Mouse (Mus musculus) layer of hippocampus, adult 8-10 months (tissue): Measurements from ENCODE around the gene Fam168b. TPM values are rescaled to one million over a fixed set of nuclear protein-coding genes. Genes with fewer than 3 reads are reported as not detected.

Experiments
- total RNA-seq, 4 experiments: library from RNA; stranded (reverse); gene quantifications; 2 replicates each; pipeline ENCODE4 v1.2.4; 2022

Fam168b gene
- total RNA-seq, 4 experiments from 2014 or later: 182 to 227 (median 212) TPM

Other genes with a start within 250 kb of the Fam168b start
- 100 to 1,000 TPM; 202 to 222 (median 211) TPM for gene Plekhb2, start 6.9 kb upstream of the Fam168b start, total RNA-seq